Mouse (Mus musculus) spleen, adult 2 months (tissue): Measurements from ENCODE around the gene Gm45837. TPM values are rescaled to one million over a fixed set of nuclear protein-coding genes. Genes with fewer than 3 reads are reported as not detected.
A peak's percentile ranks its signal among the peaks of the same experiment; 100 is the strongest.

Experiments used
- DNase-seq, 2 experiments: peaks; one replicate each; pipeline versions ENCODE4 v3.0.0 to v3.0.0-alpha.2; 2012 to 2021; ENCODE audit warnings: low spot score in 2 of 2, low read depth in 1 of 2
- H3K27ac ChIP-seq: fragments of 200-500 bp; 2 replicates; pipeline ENCODE4 v1.5.1; 2012; ENCODE audit warnings: low read length, inconsistent platforms; ENCODE audit not compliant: insufficient read depth
- H3K27me3 ChIP-seq: fragments of 200-500 bp; 2 replicates; pipeline ENCODE4 v1.6.1; 2012; ENCODE audit warnings: mild to moderate bottlenecking, moderate library complexity, low read length, inconsistent platforms; ENCODE audit not compliant: control insufficient read depth, insufficient read depth
- H3K36me3 ChIP-seq: fragments of 200-500 bp; 2 replicates; pipeline ENCODE4 v1.6.1; 2012; ENCODE audit warnings: mild to moderate bottlenecking, low read length, inconsistent platforms; ENCODE audit not compliant: control insufficient read depth, insufficient read depth
- H3K4me1 ChIP-seq: fragments of 200-500 bp; 2 replicates; pipeline ENCODE4 v1.6.1; 2011; ENCODE audit warnings: inconsistent platforms; ENCODE audit not compliant: control insufficient read depth, insufficient read depth, insufficient read length
- H3K4me3 ChIP-seq: fragments of 200-500 bp; 2 replicates; pipeline ENCODE4 v1.5.1; 2011; ENCODE audit warnings: mild to moderate bottlenecking, inconsistent platforms; ENCODE audit not compliant: insufficient read depth, insufficient read length; ENCODE audit errors: extremely low read depth
- CTCF ChIP-seq: fragments of 200-500 bp; IDR thresholded peaks from 2 replicates; pipeline ENCODE4 v1.5.1; 2011; ENCODE audit warnings: mild to moderate bottlenecking, inconsistent platforms; ENCODE audit not compliant: insufficient read depth, insufficient read length, insufficient replicate concordance; ENCODE audit errors: extremely low read depth
- POLR2A ChIP-seq: fragments of 200-500 bp; IDR thresholded peaks from 2 replicates; pipeline ENCODE4 v1.6.1; 2011; ENCODE audit warnings: low read depth, low read length, inconsistent platforms
- WGBS: fragments of 180-500 bp; shearing (Covaris S2); methylation state at CpG from one replicate; pipeline ENCODE4 v1.1.7; 2018; 5-methylcytosine and 5-hydroxymethylcytosine counted together
- polyA plus RNA-seq: library from polyadenylated mRNA; depleted of rRNA; stranded (reverse); fragments of >200 nt; gene quantifications from 2 replicates; pipeline ENCODE4 v1.2.3, GENCODE M21; 2012

Gm45837 gene
- polyA plus RNA-seq, 1 experiment, result not detected

- H3K4me3 ChIP-seq, result no peak overlapping the region
- 9% methylated on average over 8 of the region's 8 CpGs for WGBS
- H3K27ac ChIP-seq, result peak overlapping the region; percentile 77
- no peak for TF ChIP-seq CTCF
- TF ChIP-seq POLR2A, result no peak
- no peaks in the 10 kb centered on the region for H3K36me3 ChIP-seq
- DNase-seq, result no peak
- H3K27me3 ChIP-seq, result no peaks in the 10 kb centered on the region
- peaks cover 80% of the 10 kb centered on the region for H3K4me1 ChIP-seq
Observed at GRCm38 (mm10) chr7:101457801-101458200, 47.1 kb downstream of the Gm45837 start.

- Histone ChIP-seq H3K4me3 (no peak overlapping the region), H3K4me1 (peaks cover 76% of the 10 kb centered on the region), H3K27me3 (no peaks in the 10 kb centered on the region), H3K36me3 (no peaks in the 10 kb centered on the region), H3K27ac (peak overlapping the region; percentile 77)
- TF ChIP-seq POLR2A, result no peak
- TF ChIP-seq CTCF, result no peak
- WGBS, result 67% methylated on average over 4 of the region's 4 CpGs
- DNase-seq, result no peak
Observed at GRCm38 (mm10) chr7:101458278-101458781, 47.6 kb downstream of the Gm45837 start.

DNA sequence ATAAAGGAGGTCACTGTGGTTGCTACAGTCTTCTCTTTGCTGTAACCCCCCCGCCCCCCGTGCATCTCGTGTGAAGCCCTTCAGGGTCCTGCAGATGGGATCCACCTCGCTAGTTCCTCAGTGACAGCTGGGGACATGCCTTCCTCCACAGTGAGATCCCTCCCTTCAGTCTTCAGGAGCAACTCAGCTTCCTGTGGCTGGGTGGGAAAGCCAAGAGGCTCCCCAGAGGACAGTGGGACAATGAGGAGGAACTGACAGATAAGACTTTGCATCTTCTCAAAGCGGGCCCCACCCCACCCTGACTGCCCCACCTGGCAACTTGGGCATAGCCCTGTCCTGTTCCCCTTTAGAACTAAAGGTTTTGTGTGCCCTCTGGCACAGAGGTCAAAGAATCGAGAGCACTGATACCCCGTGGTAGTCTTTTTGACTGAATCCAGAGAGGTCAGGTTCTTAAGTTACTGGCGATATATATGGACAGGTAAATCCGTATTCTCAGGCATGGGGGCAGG lies 48.7 kb downstream of the Gm45837 start:
- 42% methylated on average over 9 of the region's 9 CpGs for WGBS

DNA sequence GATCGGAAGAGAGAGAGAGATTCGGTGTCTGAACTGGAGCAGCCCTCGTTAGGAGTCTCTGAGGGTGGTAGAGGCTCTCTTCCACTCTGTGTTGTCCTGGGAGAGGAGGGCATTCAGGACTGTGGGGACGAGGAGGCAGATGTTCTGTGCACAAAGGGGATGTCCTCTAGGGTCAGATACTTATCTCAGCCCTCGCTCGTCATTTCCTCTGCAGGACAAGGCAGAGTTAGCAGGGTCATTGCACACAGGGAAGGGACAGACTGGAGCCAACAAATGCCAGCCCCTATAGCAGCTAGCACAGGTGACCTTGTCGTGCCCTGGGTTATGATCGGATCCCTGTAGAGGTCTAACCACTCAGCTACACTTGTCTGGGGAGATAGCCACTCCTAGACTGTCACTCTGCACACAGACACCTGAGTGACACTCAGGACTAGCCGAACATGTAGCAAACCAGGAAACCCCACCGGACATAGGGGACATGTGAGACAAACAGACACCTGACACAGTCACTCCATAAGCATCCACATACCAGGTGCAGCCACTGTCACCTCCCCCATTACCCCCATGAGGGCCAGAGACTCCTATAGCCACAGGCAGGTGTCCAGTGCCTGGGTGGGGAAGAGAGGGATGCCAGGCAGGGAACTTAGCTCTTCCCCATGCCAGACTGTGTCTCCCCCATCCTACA lies 49.4 kb downstream of the Gm45837 start:
- TF ChIP-seq POLR2A (no peak), CTCF (no peak)
- Histone ChIP-seq H3K27ac (0 out of 2 replicates have a peak overlapping the region, but pooled peaks have one; percentile 4), H3K4me3 (no peak overlapping the region), H3K36me3 (no peaks in the 10 kb centered on the region), H3K27me3 (no peaks in the 10 kb centered on the region), H3K4me1 (peaks cover 68% of the 10 kb centered on the region)
- no peak for DNase-seq
- 56% methylated on average over 10 of the region's 10 CpGs for WGBS

More for the DNA sequence above, 48.7 kb downstream of the Gm45837 start:
- TF ChIP-seq POLR2A (no peak), CTCF (no peak)
- 0 out of 2 replicates have a peak overlapping the region, but pooled peaks have one; percentile 4 for H3K27ac ChIP-seq
- no peak for DNase-seq
- H3K4me1 ChIP-seq, result peaks cover 68% of the 10 kb centered on the region
- no peaks in the 10 kb centered on the region for H3K27me3 ChIP-seq
- H3K4me3 ChIP-seq, result no peak overlapping the region
- H3K36me3 ChIP-seq, result no peaks in the 10 kb centered on the region

GRCm38 (mm10) chr7:101460608-101460957 lies 49.9 kb downstream of the Gm45837 start:
- TF ChIP-seq CTCF (no peak), POLR2A (no peak)
- 52% methylated on average over 10 of the region's 10 CpGs for whole genome bisulfite sequencing
- no peaks in the 10 kb centered on the region for H3K27me3 ChIP-seq
- no peak overlapping the region for H3K27ac ChIP-seq
- H3K4me1 ChIP-seq, result peaks cover 68% of the 10 kb centered on the region
- H3K36me3 ChIP-seq, result no peaks in the 10 kb centered on the region
- H3K4me3 ChIP-seq, result no peak overlapping the region
- DNase-seq, result no peak

- TF ChIP-seq POLR2A (no peak), CTCF (no peak)
- 73% methylated on average over 11 of the region's 11 CpGs for WGBS
- no peak overlapping the region for H3K4me3 ChIP-seq
- H3K36me3 ChIP-seq, result no peaks in the 10 kb centered on the region
- H3K4me1 ChIP-seq, result peaks cover 69% of the 10 kb centered on the region
- DNase-seq, result no peak
- no peak overlapping the region for H3K27ac ChIP-seq
- H3K27me3 ChIP-seq, result no peaks in the 10 kb centered on the region
Observed at GRCm38 (mm10) chr7:101461571-101461970, 50.9 kb downstream of the Gm45837 start.
